Mouse (Mus musculus): Measurements from ENCODE around the gene Zfp13. TPM values are rescaled to one million over a fixed set of nuclear protein-coding genes. Genes with fewer than 3 reads are reported as not detected.

Gene Zfp13
- total and polyA plus RNA-seq, 3 experiments, result 0.08 to 0.38 TPM; not detected in 1

GRCm38 (mm10) chr17:23572059-23572458, 27.2 kb downstream of the Zfp13 start:
- Histone ChIP-seq H3K36me3 (ENCODE audit: control insufficient read depth in 1 of 2, insufficient read depth in 2 of 2, low read length in 2 of 2) (no peaks in the 10 kb centered on the region), H3K27ac (ENCODE audit: control insufficient read depth, low read depth, low read length) (no peak overlapping the region), H3K27me3 (ENCODE audit: control insufficient read depth in 1 of 2, insufficient read depth in 2 of 2, low read length in 2 of 2) (no peaks in the 10 kb centered on the region), H3K4me3 (ENCODE audit: control insufficient read depth in 1 of 2, insufficient read depth in 1 of 2, low read depth in 2 of 2, low read length in 2 of 2) (no peak overlapping the region), H3K4me1 (ENCODE audit: control insufficient read depth in 1 of 2, insufficient read depth in 2 of 2, low read length in 2 of 2) (no peaks in the 10 kb centered on the region), H3K9ac (ENCODE audit: control insufficient read depth, low read depth, low read length, poor library complexity, severe bottlenecking) (no peak overlapping the region), H3K9me3 (replicated peaks; ENCODE audit: insufficient read depth, low read length) (no peaks in the 10 kb centered on the region), H3K79me2 (ENCODE audit: control insufficient read depth, insufficient read depth, low read length, poor library complexity) (no peaks in the 10 kb centered on the region)
- TF ChIP-seq SMC3 (IDR thresholded peaks at IDR 0.05; ENCODE audit: low read depth, low read length) (peak; percentile 46), MYC (IDR thresholded peaks at IDR 0.05; ENCODE audit: low read depth, low read length) (peak; percentile 62; the same call in 1 of the 2 replicates), EP300 (IDR thresholded peaks at IDR 0.05; ENCODE audit: low read depth in 1 of 2, low read length in 2 of 2) (no peak), CHD1 (IDR thresholded peaks at IDR 0.05; ENCODE audit: low read depth, low read length) (no peak), ETS1 (IDR thresholded peaks at IDR 0.05; ENCODE audit: low read depth, low read length) (no peak), RCOR1 (IDR thresholded peaks at IDR 0.05; ENCODE audit: low read depth, low read length) (no peak), ELF1 (IDR thresholded peaks at IDR 0.05; ENCODE audit: low read depth, low read length) (no peak), ZC3H11A (IDR thresholded peaks at IDR 0.05; ENCODE audit: low read depth, low read length) (no peak), MEF2A (IDR thresholded peaks at IDR 0.05; ENCODE audit: extremely low read depth, insufficient replicate concordance, low read depth, low read length, poor library complexity, severe bottlenecking) (no peak), MAFK (IDR thresholded peaks at IDR 0.05; ENCODE audit: borderline replicate concordance, low read depth, low read length) (no peak), GABPA (IDR thresholded peaks at IDR 0.05; ENCODE audit: low read depth, low read length) (no peak), UBTF (IDR thresholded peaks at IDR 0.05; ENCODE audit: borderline replicate concordance, insufficient read depth, low read depth, low read length) (no peak), USF2 (IDR thresholded peaks at IDR 0.05; ENCODE audit: borderline replicate concordance in 1 of 2, insufficient read depth in 1 of 2, low read depth in 1 of 2, low read length in 2 of 2) (no peak), JUND (IDR thresholded peaks at IDR 0.05; ENCODE audit: low read depth, low read length) (no peak), HCFC1 (IDR thresholded peaks at IDR 0.05; ENCODE audit: low read depth, low read length) (no peak), TAL1 (IDR thresholded peaks at IDR 0.05; ENCODE audit: low read length) (no peak), NELFE (IDR thresholded peaks at IDR 0.05; ENCODE audit: low read depth, low read length) (no peak), USF1 (IDR thresholded peaks at IDR 0.05; ENCODE audit: low read depth, low read length) (no peak), SIN3A (IDR thresholded peaks at IDR 0.05; ENCODE audit: low read length) (no peak), POLR2AphosphoS5 (IDR thresholded peaks at IDR 0.05; ENCODE audit: borderline replicate concordance, low read depth, low read length) (no peak), MAZ (IDR thresholded peaks at IDR 0.05; ENCODE audit: low read depth, low read length) (no peak), RAD21 (IDR thresholded peaks at IDR 0.05; ENCODE audit: low read depth, low read length) (peak; percentile 23), GATA1 (IDR thresholded peaks at IDR 0.05; ENCODE audit: low read depth, low read length) (no peak), MXI1 (IDR thresholded peaks at IDR 0.05; ENCODE audit: low read depth, low read length) (no peak), ZNF384 (IDR thresholded peaks at IDR 0.05; ENCODE audit: low read depth, low read length) (no peak), E2F4 (IDR thresholded peaks at IDR 0.05; ENCODE audit: borderline replicate concordance, low read depth, low read length) (no peak), CTCF (IDR thresholded peaks at IDR 0.05 in 2 of 3, conservative IDR thresholded peaks at IDR 0.05 in 1 of 3; ENCODE audit: control insufficient read depth in 1 of 3, insufficient read depth in 1 of 3, low read depth in 2 of 3, low read length in 3 of 3, poor library complexity in 1 of 3, severe bottlenecking in 1 of 3) (peak; percentile 21 to 52 (median 39); a peak in 5 of 6 replicates), NRF1 (IDR thresholded peaks at IDR 0.05; ENCODE audit: insufficient read depth, low read depth, low read length, poor library complexity, severe bottlenecking) (no peak), POLR2AphosphoS2 (IDR thresholded peaks at IDR 0.05; ENCODE audit: low read length) (no peak), ZKSCAN1 (IDR thresholded peaks at IDR 0.05; ENCODE audit: low read depth, low read length) (no peak), ZMIZ1 (IDR thresholded peaks at IDR 0.05; ENCODE audit: low read depth, low read length) (no peak), MAX (IDR thresholded peaks at IDR 0.05; ENCODE audit: low read length) (no peak), BHLHE40 (IDR thresholded peaks at IDR 0.05; ENCODE audit: borderline replicate concordance, low read depth, low read length) (no peak), KAT2A (conservative IDR thresholded peaks at IDR 0.05; ENCODE audit: low read depth, low read length) (no peak)
- DNase-seq (ENCODE audit: low read depth, low spot score), result peak; percentile 29

Data from MEL (cell line).